Mouse (Mus musculus) naive thymus-derived CD4-positive, alpha-beta T cell, adult 5 months (primary cell): ENCODE results near the gene Brinp2. TPM values are rescaled to one million over a fixed set of nuclear protein-coding genes. Genes with fewer than 3 reads are reported as not detected.

ENCODE experiments used
- polyA plus RNA-seq: library from polyadenylated mRNA; unstranded; fragments of 100-300 nt; shearing (Covaris generic); gene quantifications from one replicate; pipeline ENCODE4 v1.2.1, GENCODE M21; 2017

Gene Brinp2
- polyA plus RNA-seq, result not detected

GRCm38 (mm10) chr1:158356051-158356461, at the start of gene Brinp2:
Brinp2 (minus strand) TSS chr1:158356326.

GRCm38 (mm10) chr1:158361964-158362291, 5.8 kb upstream of the Brinp2 start, which contains the start of gene Astn1:
Astn1 (plus strand) TSS chr1:158362273.

Other genes starting within 250 kb of the Brinp2 start
- not detected for gene Astn1, start 5.9 kb upstream of the Brinp2 start, polyA plus RNA-seq